Mouse (Mus musculus): ENCODE measurements around the gene Slc5a2.

The Slc5a2 gene

DNA sequence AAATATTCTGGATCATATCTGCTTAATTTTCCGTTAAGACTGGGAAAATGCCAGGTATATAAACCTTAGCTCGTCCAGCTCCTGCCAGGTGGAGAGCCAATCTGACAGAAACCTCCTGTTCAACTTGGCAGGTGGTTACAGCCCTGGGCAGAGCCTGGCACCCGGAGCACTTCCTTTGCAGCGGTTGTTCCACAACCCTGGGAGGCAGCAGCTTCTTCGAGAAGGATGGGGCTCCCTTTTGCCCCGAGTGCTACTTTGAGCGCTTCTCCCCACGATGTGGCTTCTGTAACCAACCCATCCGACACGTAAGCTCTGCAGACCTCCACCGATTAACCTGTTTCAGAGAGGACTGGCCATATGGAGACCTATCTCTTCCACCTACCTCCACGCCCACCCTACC is 13.5 kb upstream of the Slc5a2 start:
- no peak for DNase-seq (ENCODE audit: low spot score)

DNA sequence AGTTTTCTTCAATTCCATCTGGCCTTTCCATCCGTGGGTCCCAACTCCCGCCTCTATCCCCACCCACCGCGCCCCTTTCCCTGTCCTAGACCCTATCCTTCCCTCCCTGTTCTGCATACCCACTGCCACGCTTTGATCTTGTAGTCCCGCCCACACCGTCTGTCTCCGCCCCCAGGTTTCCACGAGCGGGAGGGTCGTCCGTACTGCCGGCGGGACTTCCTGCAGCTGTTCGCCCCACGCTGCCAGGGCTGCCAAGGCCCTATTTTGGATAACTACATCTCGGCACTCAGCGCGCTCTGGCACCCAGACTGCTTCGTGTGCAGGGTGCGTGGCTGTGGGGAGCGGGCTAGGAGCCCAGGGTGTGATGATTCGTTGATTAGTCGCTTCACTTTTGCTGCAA is 12.8 kb upstream of the Slc5a2 start:
- DNase-seq (ENCODE audit: low spot score): no peak

DNA sequence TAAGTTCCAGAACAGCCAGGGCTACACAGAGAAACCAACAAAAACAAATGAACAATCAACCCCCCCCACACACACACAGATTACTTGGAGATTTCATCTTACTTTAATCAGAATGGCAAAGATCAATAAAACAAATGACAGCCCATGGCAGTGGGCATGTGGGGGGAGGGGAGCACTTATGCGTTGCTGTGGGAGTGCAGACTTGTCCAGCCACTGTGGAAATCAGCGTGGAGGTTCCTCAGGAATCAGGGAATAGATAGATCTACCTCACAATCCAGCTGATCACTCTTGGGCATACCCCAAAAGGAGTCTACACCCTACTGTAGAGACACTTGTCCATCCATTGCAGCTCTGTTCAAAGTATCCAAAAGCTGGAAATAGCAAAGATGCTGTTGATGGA is 10.5 kb upstream of the Slc5a2 start:
- no peak for DNase-seq (ENCODE audit: low spot score)

DNA sequence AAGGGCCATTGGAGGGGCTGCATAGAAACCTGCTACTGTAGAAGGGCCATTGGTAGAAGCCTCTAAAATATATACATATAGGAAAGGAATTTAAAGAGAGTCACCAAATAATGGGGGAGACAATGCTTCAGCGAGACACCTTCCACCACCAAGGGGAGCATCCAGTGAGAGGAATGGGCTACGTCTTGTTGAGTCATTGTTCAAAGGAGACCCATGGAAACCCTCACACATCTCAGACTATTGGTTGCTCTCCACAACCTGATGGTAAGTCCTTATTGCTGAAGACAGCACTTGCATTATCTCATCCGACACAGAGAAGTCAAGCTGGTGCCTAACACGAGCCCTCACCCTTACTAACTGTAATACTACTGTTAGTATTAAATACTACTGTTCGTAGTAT is 9.7 kb upstream of the Slc5a2 start:
- DNase-seq (ENCODE audit: low spot score): no peak

DNA sequence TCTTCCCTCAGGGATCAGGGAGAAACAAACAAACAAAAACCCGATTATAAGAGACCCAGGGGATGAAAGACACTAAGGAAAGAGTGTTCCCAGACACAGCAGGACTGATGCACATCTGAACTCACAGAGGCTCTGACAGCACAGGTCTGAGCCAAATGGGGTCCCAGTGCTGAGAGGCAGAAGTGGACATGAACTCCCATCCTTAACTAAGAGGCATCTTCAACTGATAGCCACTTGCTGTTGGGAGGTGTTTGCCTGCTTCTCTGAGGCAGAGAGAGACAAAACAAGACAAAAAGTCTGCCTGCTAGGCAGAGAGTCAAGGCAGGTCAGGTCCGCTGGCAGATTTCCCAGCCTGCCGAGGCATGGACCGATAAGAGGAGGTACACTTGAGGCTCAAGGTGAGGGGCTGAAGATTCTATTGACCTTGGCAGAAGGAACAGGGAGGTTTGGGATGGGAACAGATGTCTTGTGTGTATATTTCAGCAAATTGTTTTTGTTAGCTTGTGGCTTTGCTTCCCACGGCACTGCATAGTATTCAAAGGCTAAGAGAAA is 8.6 kb upstream of the Slc5a2 start:
- no peak for DNase-seq (ENCODE audit: low spot score)

DNA sequence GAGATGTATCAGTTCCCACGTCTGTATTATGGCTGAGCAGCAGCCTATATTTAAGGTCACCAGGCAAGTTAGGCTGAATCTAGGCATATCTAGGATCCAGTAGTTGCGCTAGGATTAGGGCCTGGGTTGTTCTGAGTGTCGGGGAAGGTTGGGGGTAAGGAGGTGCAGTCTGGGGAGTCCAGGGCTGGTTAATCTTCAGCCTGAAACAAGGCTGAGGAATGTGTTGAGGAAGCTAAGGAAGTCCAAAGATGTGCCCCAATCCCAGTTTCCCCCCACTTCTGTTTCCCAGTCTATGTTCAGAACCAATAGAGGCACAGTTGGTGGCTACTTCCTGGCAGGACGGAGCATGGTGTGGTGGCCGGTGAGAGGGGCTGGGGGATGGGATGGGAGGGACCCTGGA is 599 bp downstream of the Slc5a2 start:
- DNase-seq (ENCODE audit: low spot score): no peak

DNA sequence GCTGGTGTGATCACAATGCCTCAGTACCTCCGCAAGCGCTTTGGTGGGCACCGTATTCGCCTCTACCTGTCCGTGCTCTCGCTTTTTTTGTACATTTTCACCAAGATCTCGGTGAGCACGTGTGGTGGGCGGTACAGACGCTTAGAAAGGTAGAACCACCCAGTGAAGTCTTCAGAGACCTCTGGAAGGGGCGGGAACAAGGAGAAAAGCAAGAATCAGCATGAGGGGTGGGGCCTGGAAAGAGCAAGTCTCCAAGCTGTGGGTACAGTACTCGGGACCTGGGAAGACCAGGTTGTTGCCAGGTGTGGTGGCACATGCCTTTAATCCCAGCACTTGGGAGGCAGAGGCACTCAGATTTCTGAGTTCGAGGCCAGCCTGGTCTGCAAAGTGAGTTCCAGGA is 1.9 kb downstream of the Slc5a2 start:
- DNase-seq (ENCODE audit: low spot score): no peak

DNA sequence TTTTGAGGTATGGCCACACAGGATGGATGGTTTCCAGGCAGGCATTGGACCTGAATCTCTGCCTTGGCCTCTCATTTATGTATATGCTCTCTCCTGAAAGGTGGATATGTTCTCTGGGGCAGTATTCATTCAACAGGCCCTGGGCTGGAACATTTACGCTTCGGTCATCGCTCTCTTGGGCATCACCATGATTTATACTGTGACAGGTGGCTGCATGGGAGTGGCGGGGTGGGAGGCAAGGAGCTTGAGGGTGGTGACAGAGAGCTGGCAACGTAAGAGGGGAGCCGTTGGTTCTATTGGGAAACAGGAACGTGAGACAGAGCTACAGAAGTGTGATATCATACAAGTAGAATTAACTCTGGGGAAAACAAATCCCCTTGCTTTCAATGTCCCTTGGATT is 2.4 kb downstream of the Slc5a2 start:
- DNase-seq (ENCODE audit: low spot score): no peak

DNA sequence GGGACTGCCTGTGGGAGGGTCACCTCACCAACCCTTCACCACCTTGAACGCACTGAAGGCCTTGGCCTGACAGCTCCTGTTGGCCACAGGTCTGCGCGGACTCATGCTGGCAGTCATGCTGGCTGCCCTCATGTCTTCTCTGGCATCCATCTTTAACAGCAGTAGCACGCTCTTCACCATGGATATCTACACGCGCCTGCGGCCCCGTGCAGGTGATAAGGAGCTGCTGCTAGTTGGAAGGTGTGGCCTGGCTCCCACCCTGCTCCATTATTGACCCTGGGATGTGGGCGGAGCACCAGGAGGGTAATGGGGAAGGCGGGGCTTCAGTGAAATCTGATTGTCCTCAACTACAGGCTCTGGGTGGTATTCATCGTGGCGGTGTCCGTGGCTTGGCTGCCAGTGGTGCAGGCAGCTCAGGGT is 5.0 kb downstream of the Slc5a2 start:
- no peak for DNase-seq (ENCODE audit: low spot score)

DNA sequence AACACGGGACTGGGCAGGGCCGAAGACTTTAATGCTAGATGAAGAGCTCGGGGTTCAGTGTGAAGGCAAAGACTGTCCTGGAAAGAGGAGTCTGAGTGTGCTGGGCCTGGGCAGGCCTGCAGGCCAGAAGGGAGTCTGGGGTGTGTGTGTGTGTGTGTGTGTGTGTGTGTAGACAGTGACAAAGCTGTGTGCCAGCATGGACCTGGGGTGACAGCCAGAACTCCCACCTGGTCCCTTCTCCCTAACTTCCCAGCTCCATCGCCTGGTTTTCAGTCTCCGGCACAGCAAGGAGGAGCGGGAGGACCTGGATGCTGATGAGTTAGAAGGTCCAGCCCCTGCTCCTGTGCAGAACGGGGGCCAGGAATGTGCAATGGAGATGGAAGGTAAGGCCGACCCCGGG is 6.0 kb downstream of the Slc5a2 start:
- DNase-seq (ENCODE audit: low spot score): no peak

DNA sequence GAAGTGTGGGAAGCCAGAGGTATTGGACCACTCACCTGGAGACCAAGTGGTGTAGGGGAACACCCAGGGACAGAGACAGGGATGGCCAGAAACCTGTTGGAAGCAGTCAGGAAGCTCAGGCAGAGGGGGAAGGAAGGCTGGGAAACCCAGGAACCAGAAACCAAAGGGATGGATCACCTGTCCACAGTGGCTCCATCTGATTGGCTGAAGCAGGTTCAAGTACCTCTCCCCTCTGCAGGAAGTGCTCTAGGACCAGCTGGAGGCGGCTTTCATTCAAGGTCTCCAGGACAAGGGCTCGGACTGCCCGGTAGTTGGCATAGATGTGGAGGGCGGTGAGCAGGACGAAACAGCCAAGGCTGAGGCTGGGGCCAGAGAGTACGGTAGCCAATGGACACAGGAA is 10.6 kb downstream of the Slc5a2 start:
- DNase-seq (ENCODE audit: low spot score): no peak

DNA sequence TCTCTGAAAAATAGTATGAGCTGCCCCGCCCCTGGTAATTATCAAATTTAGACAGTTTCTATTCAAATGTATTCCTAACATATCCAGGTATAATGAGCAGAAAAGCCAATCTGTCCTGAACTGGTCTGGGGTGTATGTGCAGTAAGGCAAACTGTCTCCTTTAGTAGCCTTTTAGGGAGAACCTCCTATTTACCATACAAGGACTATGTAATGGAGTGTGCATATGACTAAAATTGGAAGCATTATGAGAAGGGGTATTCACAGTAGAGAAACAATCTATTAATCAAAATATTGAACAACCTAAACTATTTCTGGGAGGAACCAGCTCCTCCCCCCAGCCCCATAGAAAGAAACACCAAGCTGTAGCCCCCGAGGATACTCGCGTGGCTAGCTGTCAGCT is 14.3 kb downstream of the Slc5a2 start:
- no peak for DNase-seq (ENCODE audit: low spot score)

DNA sequence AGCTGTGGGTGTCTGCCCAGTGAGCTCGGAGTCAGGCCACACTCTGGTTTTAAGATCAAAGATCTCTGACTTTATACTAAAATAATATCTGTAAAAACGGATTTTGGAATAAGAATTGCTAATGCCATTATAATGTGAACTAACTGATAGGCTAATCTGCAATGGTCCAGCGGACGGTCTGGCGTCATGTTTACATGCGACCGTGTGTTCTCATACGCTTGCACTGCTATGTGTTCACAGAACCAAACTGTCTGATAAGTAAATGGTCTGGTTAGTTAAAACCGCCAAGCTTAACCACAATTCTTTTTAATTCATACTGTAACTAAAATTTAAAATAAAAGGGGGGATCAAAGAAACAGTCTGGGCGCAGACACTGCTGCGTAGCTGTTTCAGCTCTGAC is 16.3 kb downstream of the Slc5a2 start:
- no peak for DNase-seq (ENCODE audit: low spot score)

DNA sequence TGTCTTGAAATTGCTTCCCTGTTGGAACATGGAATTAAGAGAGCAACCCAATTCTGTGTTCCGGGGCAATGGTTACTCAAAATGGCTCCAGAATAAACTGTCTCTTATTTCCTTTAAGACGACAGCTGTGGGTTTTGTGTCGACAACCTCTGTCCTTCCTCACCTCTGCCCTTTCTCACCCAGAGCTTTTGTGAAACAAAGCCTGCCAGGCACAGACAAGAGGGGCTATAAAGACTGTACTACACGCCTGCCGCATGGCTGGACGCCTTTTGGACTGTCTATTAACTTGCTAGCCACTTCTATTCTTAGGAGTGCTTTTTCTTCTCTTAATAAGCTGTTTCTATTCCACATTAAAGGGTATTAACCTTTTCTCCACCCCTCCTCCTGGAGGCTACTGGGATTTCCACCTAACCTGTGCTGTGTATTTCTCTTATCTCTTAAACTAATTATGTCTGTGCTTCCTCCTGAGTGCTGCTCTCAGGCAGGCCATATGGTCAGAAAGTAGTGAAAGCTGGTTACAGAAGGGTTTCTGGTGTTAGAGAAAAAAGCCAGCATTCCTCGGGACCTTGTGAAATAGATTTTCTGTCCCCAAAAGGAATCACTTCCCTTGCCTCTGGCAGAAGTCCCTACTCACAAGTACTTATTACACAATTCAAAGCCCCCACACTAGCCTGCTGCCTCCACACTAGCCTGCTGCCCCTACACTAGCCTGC is 17.2 kb downstream of the Slc5a2 start:
- peak; percentile 33 for DNase-seq (ENCODE audit: low spot score)

DNA sequence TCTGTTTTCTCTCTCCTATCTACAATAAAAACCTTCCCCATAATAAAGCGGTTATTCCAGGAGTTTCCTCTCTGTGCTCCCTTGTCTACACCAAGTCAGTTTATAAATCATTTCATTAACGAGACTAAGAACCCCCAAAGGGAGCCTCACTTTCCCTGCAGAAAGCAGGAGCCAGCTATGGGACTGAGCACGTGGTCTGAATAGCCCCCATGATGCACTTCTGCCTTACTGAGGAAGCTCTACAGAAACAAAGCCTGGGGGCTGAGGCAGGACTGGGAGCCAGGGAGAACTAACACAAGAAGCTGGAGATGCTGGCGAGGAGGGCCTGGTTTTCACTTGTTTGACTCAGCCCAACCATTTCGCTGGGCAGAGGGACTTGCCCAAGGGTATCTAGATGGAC is 18.6 kb downstream of the Slc5a2 start:
- DNase-seq (ENCODE audit: low spot score): no peak

DNA sequence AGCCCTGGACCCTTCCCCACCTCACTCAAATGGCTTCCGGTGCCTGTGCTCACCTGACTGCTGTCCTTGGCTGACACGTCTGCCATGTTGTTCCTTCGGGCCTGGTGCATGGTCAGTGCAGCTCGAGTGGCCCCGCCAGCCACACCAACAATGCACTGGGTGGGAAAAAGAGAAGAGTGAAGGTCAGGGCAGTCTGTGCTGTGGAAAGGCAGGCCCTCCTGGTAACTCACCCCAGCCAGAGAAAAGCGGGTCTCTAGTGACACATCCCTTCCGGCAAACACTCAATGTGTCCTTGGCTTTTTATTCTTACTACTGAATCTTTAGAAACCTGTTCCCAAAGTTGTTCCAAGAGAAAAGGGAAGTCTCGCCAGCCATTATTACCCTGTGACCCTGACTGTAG is 19.6 kb downstream of the Slc5a2 start:
- DNase-seq (ENCODE audit: low spot score): no peak

DNA sequence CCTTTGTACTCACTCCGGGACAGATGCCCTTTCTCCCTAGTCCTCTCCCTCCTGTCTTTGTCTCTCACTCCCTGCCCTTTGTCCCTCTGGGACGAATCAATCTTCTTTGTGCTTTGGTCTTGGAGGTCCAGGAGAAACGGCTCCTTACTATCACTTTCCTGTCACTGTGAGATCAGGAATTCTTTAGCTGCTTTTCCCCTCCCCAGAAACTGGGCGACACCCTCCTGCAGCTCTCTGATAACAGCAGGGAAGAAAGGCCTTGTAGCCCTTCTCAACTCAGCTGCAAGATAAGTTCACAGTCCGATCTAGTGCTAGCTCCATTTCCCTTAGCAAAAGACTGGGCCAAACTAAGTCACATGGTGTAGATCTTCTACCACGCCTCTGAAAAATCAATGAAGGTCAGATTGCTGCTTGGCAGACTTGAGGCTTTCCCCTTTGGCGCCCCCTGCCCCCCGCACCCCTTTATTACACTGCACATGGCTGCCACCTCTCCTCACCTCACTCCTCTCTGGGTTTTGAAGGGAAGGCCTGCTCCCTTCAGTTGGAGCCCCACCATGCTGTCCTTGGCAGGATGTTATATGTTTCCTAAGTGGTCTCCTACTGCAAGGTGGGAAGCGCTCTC is 23.6 kb downstream of the Slc5a2 start:
- peak; percentile 21 for DNase-seq (ENCODE audit: low spot score)

DNA sequence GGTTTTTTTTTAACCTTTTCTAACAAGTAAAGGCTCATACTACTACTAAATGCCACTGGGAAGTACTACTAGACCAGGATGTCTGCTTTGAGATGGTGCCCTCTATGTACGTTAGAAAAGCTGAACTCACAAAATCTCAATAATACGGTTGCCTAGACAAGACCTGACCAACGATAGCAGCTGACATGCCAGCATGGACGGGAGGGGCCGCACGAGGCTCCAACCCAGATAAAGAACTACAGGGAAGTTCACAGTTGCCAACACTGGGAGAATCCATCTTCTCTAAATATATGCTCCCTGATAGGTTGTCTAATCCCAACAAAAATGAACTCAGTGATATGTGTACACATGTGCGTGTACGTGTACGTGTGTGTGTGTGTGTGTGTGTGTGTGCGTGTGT is 29.3 kb downstream of the Slc5a2 start:
- DNase-seq (ENCODE audit: low spot score): no peak

DNA sequence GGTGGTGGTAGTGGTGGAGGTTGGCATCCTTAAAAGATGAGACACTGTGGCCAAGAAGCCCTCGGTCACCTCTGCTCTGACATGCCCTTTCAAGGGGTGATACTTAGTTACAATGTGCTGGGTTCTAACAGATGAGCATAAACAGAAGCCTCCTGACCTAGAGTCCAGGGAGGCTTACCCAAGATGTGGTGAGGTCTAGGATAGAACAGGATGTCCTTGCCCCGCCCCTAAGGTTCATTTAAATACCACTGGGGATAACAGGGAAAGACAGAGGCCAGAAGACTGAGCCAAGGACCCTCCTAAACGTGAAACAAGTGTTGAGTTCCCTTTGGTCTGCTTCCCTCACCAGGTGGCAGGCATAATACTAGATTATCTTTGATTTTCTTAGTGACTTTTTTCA is 31.1 kb downstream of the Slc5a2 start:
- no peak for DNase-seq (ENCODE audit: low spot score)

DNA sequence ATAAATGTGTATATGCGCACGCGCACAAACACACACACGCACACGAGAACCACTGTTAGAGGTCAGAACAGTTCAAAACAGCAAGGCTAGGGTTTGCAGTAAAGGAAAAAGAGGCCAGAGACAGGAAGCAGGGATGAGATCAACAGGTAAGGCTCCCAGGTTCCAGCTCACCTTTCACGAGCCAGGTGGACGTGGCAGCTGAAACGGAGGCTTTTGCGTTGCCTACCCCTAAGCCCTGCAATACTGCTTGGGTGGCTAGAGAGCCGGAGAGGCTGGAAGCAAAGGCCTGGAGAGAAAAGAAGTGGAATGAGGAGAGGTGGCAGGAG is 31.8 kb downstream of the Slc5a2 start:
- DNase-seq (ENCODE audit: low spot score): no peak

DNA sequence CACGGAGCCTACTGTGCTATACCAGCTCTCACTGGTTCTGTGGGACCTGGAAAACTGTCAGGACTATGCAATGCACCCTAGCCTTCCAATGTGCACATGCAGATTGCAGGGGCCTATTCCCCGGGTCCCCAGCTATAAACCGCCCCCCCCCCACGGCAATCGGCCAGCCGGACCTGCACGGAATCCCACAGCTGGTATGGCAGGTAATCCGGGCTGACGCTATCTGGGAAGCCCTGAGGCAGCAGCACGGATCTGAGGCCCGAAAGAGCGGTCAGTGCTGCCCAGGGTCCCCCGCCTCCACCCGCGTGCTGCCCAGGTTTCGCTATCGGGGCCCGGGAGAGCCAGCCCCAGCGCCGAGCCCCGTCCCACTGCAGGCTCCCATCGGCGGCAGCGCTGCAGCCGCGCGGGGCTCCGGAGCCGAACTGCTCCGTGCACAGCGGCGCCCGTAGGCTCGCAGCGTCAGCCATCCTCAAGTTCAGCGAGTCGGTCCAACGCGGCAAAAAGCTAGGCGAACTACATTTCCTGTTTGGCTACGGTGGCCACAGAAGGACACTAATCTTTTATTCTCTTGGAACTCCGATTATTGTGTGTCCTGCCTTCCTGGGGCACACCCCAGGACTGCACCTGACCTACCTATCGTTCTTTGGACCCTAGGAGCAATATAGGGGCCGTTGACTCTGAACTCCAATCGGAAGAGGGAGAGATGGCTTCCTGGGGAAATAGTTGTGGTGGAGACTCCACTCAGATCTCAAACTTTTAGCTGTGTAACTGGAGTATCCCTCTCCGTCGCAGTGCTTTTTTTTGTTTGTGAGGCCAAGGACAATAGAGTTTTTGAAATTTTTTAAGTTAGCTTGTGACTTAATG is 32.4 kb downstream of the Slc5a2 start, which contains the start of gene BC017158:
Gene BC017158, minus strand, starts transcription at position 554 of the 864 bp plus-strand sequence.
- peak; percentile 67 for DNase-seq (ENCODE audit: low spot score)

DNA sequence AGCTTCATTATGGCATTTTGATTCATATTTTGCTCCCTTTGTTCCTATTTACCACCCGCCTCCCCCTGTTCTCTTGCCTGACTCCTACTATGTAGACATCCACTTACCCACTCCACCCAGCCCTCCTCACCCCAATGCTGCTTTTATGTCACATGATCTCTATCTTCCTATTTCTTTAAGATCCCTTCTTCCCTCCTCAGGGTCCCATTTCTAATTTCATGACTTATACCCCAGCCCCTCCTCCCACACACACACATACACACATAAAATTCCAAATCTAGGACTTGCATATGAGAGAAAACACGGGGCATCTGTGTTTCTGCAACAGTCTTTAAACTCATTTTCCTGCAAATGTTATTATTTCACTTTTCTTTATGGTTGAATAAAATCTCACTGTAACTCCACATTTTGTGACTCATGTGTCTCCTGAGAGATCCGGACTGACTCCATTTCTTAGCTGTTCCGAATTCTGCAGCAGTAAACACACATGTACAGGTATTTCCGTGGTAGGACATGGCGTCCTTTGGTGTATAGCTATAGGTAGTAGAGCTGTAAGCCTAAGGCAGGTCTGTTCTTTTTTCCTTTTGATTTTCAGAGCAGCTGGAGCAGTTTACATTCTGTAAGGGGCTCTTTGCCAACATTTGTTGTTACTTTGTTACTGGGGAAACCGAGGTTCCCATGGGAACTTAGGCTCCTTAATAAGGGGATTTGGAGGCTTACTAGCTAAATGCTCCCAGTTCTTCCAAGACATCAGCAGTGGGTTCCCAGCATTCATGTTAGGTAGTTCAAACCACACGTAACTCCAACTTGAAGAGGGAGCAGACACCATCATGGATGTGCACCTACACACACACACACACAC is 33.3 kb downstream of the Slc5a2 start:
- no peak for DNase-seq (ENCODE audit: low spot score)

All from adipocyte (in vitro differentiated cells).